In the genomic region with DNA sequence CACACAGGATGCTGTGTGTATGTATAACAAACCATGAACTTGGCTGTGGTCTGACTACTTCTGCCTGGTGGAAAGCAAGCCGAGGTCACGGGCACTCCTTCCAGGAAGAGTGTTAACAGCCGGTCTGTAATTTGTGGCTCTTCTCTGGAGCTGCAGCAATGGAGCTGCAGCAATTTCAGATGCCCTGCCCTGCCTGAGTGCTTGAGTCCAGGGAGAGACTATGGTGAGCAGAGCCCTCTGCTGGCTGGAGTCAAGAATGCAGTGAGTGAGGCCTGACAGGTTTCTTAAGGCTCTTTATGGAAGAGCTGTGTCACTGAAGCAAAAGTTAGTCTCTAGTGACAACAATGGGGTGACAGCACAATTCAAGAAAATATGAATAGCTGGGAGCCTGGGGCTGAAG, we compare ENCODE assay signal across 8 mouse cellular contexts.
DNase-seq lines count a peak whose midpoint lies in the region; ATAC-seq and TF ChIP-seq lines count a peak whose summit lies in the region.

No protein-coding gene starts in this region.

- H3K9me3 ChIP-seq in forebrain, embryonic 10.5 days, result no peaks in the 10 kb centered on the region
- no peaks in the 10 kb centered on the region for H3K9me3 ChIP-seq in heart, embryonic 14.5 days (ENCODE audit: control insufficient read depth, low read length)
- no peaks in the 10 kb centered on the region for H3K9me3 ChIP-seq in liver, embryonic 13.5 days (replicated peaks)
- no peaks in the 10 kb centered on the region for H3K9me3 ChIP-seq in neural tube, embryonic 14.5 days (ENCODE audit: control insufficient read depth, low read length)

- no peak overlapping the region for H3K4me3 ChIP-seq in forebrain, embryonic 10.5 days
- H3K4me3 ChIP-seq in heart, embryonic 14.5 days (ENCODE audit: control insufficient read depth in 1 of 2, insufficient read depth in 1 of 2, low read depth in 1 of 2, low read length in 2 of 2), result no peak overlapping the region
- no peak overlapping the region for H3K4me3 ChIP-seq in liver, embryonic 13.5 days (replicated peaks)
- H3K4me3 ChIP-seq in neural tube, embryonic 14.5 days (ENCODE audit: low read depth, low read length), result no peak overlapping the region
- peak overlapping the region; percentile 35 for H3K4me3 ChIP-seq in testis, adult 2 months (ENCODE audit: control insufficient read depth, low read depth, low read length)

- TF ChIP-seq POLR2A in brain, embryonic 14.5 days (IDR thresholded peaks at IDR 0.05; ENCODE audit: borderline replicate concordance, extremely low read depth, insufficient read depth, insufficient read length, poor library complexity, severe bottlenecking), result no peak
- no peak for TF ChIP-seq POLR2A in testis, adult 2 months (IDR thresholded peaks at IDR 0.05; ENCODE audit: control insufficient read depth, low read depth, low read length)

- H3K36me3 ChIP-seq in forebrain, embryonic 10.5 days (replicated peaks), result no peaks in the 10 kb centered on the region
- H3K36me3 ChIP-seq in heart, embryonic 14.5 days (ENCODE audit: control insufficient read depth, insufficient read depth, low read length), result no peaks in the 10 kb centered on the region
- H3K36me3 ChIP-seq in liver, embryonic 13.5 days, result no peaks in the 10 kb centered on the region
- no peaks in the 10 kb centered on the region for H3K36me3 ChIP-seq in neural tube, embryonic 14.5 days (ENCODE audit: control insufficient read depth, insufficient read depth, low read length)
- no peaks in the 10 kb centered on the region for H3K36me3 ChIP-seq in testis, adult 2 months (ENCODE audit: control insufficient read depth, insufficient read depth, low read length)

- peak; percentile 94 for TF ChIP-seq CTCF in brain, embryonic 14.5 days (IDR thresholded peaks at IDR 0.05; ENCODE audit: borderline replicate concordance, extremely low read depth, insufficient read depth, insufficient read length)
- TF ChIP-seq CTCF in testis, adult 2 months (IDR thresholded peaks at IDR 0.05; ENCODE audit: control insufficient read depth, insufficient read depth, insufficient replicate concordance, low read depth, low read length), result peak; percentile 82; the same call in 1 of the 2 replicates

- H3K27me3 ChIP-seq in forebrain, embryonic 10.5 days (ENCODE audit: poor library complexity, severe bottlenecking), result peaks cover 5% of the 10 kb centered on the region; the same call in 1 of the 2 replicates
- no peaks in the 10 kb centered on the region for H3K27me3 ChIP-seq in heart, embryonic 14.5 days (ENCODE audit: control insufficient read depth, insufficient read depth, low read length)
- H3K27me3 ChIP-seq in liver, embryonic 13.5 days, result no peaks in the 10 kb centered on the region
- no peaks in the 10 kb centered on the region for H3K27me3 ChIP-seq in neural tube, embryonic 14.5 days (ENCODE audit: control insufficient read depth, insufficient read depth, low read length)
- no peaks in the 10 kb centered on the region for H3K27me3 ChIP-seq in testis, adult 2 months (ENCODE audit: control insufficient read depth, insufficient read depth, low read length)

- DNase-seq in CD4-positive, CD25-positive, alpha-beta regulatory T cell, adult 2 months (ENCODE audit: low read depth, low spot score), result peak; percentile 90
- DNase-seq in brain, embryonic 14.5 days (ENCODE audit: low read depth), result peak; percentile 96
- DNase-seq in forebrain, embryonic 10.5 days (ENCODE audit: extremely low spot score, low spot score), result peak; percentile 86
- DNase-seq in kidney, postnatal 10 days, result peak; percentile 94
- DNase-seq in liver, embryonic 13.5 days, result peak; percentile 36

- H3K4me2 ChIP-seq in heart, embryonic 14.5 days (ENCODE audit: low read length), result no peak overlapping the region
- H3K4me2 ChIP-seq in liver, embryonic 13.5 days, result no peak overlapping the region
- H3K4me2 ChIP-seq in neural tube, embryonic 14.5 days (ENCODE audit: low read depth, low read length), result no peak overlapping the region

- H3K9ac ChIP-seq in heart, embryonic 14.5 days (ENCODE audit: low read length), result no peak overlapping the region
- H3K9ac ChIP-seq in liver, embryonic 13.5 days, result no peak overlapping the region
- no peak overlapping the region for H3K9ac ChIP-seq in neural tube, embryonic 14.5 days (replicated peaks; ENCODE audit: low read depth, low read length)

- H3K27ac ChIP-seq in forebrain, embryonic 10.5 days, result no peak overlapping the region
- H3K27ac ChIP-seq in heart, embryonic 14.5 days (replicated peaks in 1 of 2; ENCODE audit: control insufficient read depth in 1 of 2, insufficient read depth in 1 of 2, low read depth in 2 of 2, low read length in 2 of 2), result no peak overlapping the region
- H3K27ac ChIP-seq in liver, embryonic 13.5 days, result no peak overlapping the region
- no peak overlapping the region for H3K27ac ChIP-seq in neural tube, embryonic 14.5 days (ENCODE audit: low read depth, low read length)
- H3K27ac ChIP-seq in testis, adult 2 months (ENCODE audit: control insufficient read depth, insufficient read depth, low read depth, low read length), result no peak overlapping the region

- peaks cover 8% of the 10 kb centered on the region for H3K4me1 ChIP-seq in forebrain, embryonic 10.5 days
- peaks cover 9 to 18% of the 10 kb centered on the region in 2 experiments for H3K4me1 ChIP-seq in heart, embryonic 14.5 days (ENCODE audit: control insufficient read depth in 2 of 2, insufficient read depth in 2 of 2, low read length in 2 of 2)
- H3K4me1 ChIP-seq in liver, embryonic 13.5 days (replicated peaks), result no peaks in the 10 kb centered on the region
- H3K4me1 ChIP-seq in neural tube, embryonic 14.5 days (ENCODE audit: control insufficient read depth, insufficient read depth, low read length), result peaks cover 6% of the 10 kb centered on the region; the same call in 1 of the 2 replicates
- peaks cover 7% of the 10 kb centered on the region for H3K4me1 ChIP-seq in testis, adult 2 months (ENCODE audit: control insufficient read depth, insufficient read depth, low read length)

- 22% methylated on average over 3 of the region's 3 CpGs for WGBS in forebrain, embryonic 10.5 days
- WGBS in heart, embryonic 14.5 days, result 3% methylated on average over 3 of the region's 3 CpGs
- WGBS in liver, embryonic 13.5 days (ENCODE audit: insufficient replicate concordance), result 6% methylated on average over 3 of the region's 3 CpGs
- WGBS in neural tube, embryonic 14.5 days, result 0% methylated on average over 3 of the region's 3 CpGs

- ATAC-seq in heart, embryonic 14.5 days (ENCODE audit: insufficient number of reproducible peaks, insufficient read depth, low FRiP score, low read depth), result 0 out of 2 replicates have a peak, but pooled peaks have one; percentile 12
- no peak for ATAC-seq in liver, embryonic 13.5 days (ENCODE audit: low read depth)
- peak; percentile 89 for ATAC-seq in neural tube, embryonic 14.5 days (ENCODE audit: low read depth)

Comparison
In these comparisons a context has a peak if more than half of its experiments do, and no peak if none do; other contexts are left out.
1. DNase-seq: peak in every context shown above with its lines; median percentile 96 in brain, embryonic 14.5 days; 94 in kidney, postnatal 10 days; 90 in CD4-positive, CD25-positive, alpha-beta regulatory T cell, adult 2 months; 86 in forebrain, embryonic 10.5 days; 36 in liver, embryonic 13.5 days.